Mouse (Mus musculus): ENCODE results near the gene Nup205. TPM values are rescaled to one million over a fixed set of nuclear protein-coding genes. Genes with fewer than 3 reads are reported as not detected.

The Nup205 gene
- polyA plus RNA-seq, 1 experiment from 2014 or later: 32.4 TPM

DNA sequence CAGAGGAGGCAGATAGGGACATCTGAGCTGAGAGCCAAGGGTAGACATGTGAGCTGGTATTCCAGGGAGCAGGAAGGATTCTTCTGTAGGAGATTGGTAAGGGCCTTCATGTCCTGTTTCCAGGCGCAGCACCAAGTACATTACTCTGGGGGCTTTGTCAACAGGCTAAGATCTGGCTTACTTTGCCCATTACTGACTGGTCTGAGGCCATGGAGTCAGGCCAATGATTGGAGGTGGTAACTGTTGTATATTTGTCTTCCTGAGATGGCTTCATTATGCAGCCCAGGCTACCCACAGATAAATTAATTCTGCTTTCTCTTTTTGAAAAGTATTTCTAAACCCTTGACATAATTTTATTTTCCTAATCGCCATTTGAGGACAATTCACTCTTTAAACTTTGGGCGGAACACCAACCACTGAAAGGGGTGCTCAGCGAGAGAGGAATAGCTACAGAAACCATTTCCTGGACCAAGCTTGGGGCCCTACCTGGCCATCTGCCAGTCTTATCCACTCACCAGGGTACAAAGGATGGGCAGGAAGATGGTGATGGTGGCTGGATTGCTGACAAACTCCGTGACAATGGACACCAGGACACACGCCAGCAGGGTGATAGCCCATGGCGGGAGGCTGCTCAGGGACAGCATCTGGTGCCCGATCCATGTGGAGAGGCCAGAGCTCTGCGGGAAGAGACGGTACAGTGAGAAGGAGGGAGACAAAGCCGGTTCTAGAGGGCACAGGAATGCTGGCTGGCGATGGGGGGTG, 94.1 kb downstream of the Nup205 start:
- H3K4me1 ChIP-seq (replicated peaks): peaks cover 2% of the 10 kb centered on the region; the same call in 1 of the 2 replicates
- no peak overlapping the region for H3K4me2 ChIP-seq (replicated peaks)
- H3K36me3 ChIP-seq: no peaks in the 10 kb centered on the region
- no peak overlapping the region for H3K9ac ChIP-seq
- H3K27ac ChIP-seq: no peak overlapping the region
- H3K4me3 ChIP-seq (replicated peaks): no peak overlapping the region
- peak; percentile 26; the same call in 1 of the 2 replicates for ATAC-seq
- H3K9me3 ChIP-seq: no peaks in the 10 kb centered on the region
- 87% methylated on average over 12 of the region's 12 CpGs for WGBS
- H3K27me3 ChIP-seq (replicated peaks): no peaks in the 10 kb centered on the region

DNA sequence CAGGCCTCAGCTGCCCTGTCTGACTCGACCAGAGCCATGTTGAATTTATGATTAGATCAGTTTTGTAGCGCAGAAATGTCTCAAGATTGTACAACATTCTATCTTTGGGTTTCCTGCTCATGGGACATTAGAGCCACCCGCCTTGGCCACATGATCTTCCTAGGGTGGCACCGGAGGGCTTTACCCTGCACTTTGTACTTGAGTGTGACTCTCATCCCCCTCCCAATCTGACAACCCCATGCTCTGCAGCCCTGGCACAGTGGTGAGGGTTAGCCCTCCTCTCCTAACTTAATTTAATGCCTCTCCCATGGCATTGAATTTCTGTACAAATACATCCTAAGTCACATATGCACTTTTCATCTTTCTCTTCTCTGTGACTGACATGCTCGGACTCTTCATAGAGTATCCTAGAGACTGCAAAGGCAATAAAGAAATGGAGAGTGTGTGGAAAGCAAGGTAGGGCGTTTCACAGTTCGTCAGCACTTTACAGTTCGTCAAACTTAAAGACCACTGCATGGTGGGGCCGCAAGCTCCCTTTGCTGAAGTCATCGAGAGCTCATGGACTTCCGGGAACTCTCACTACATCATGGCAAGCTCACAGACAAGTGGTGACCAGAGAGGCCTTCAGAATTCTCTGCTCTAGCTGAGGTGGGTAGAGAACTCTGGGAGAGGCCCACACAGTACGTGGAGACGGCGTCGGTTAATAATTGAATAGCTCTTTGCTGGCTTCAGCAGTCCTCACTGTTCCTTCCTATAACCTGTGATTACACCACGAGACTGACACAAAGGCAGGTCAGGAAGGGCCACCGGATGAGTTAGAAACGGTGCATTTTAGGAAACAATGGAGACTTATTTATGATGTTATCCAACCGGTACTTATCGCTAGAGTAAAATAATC, 94.9 kb downstream of the Nup205 start:
- no peak overlapping the region for H3K9ac ChIP-seq
- no peaks in the 10 kb centered on the region for H3K36me3 ChIP-seq
- H3K4me2 ChIP-seq (replicated peaks): no peak overlapping the region
- no peak overlapping the region for H3K27ac ChIP-seq
- peaks cover 2% of the 10 kb centered on the region; the same call in 1 of the 2 replicates for H3K4me1 ChIP-seq (replicated peaks)
- peak; percentile 90 for ATAC-seq
- H3K9me3 ChIP-seq: no peaks in the 10 kb centered on the region
- 77% methylated on average over 20 of the region's 20 CpGs for WGBS
- no peaks in the 10 kb centered on the region for H3K27me3 ChIP-seq (replicated peaks)
- H3K4me3 ChIP-seq (replicated peaks): no peak overlapping the region

DNA sequence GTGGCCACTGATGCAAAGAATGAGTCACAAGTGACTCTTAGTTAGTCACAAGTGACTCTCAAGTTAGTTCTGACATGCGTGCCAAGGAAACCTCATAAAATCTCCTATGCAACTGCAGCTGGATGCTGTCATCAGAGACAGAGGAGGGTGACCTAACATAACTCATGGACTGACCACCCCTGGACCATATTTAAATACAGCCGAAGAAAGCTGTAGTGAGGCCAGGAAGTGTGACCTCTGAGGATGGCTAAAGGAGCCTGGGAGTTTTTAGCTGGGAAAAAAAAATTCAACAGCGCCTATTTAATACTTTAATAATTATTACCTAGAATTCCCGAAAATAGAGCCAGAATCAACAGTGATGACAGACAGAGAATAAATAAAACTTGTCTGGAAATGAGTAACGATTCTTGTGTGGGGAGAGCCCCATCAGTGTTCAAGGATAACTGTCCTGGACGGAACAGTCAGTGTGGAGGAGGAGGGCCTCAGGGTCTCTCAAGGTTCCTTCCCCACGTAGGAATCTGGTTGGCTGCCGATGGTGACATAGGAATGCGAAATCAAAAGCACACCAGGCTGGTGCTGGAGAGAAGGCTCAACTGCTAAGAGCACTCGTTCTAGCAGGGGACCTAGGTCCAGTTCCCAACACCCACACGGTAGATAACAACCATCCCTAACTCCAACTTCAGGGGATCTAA, 96.3 kb downstream of the Nup205 start:
- Histone ChIP-seq H3K36me3 (no peaks in the 10 kb centered on the region), H3K27ac (no peak overlapping the region), H3K27me3 (replicated peaks) (no peaks in the 10 kb centered on the region), H3K4me2 (replicated peaks) (no peak overlapping the region), H3K4me1 (replicated peaks) (peaks cover 9% of the 10 kb centered on the region; the same call in 1 of the 2 replicates), H3K4me3 (replicated peaks) (no peak overlapping the region), H3K9me3 (no peaks in the 10 kb centered on the region), H3K9ac (no peak overlapping the region)
- 51% methylated on average over 11 of the region's 11 CpGs for WGBS
- no peak for ATAC-seq

- Histone ChIP-seq H3K27ac (peak overlapping the region; percentile 44; the same call in 1 of the 2 replicates), H3K4me3 (replicated peaks) (no peak overlapping the region), H3K9me3 (no peaks in the 10 kb centered on the region), H3K9ac (no peak overlapping the region), H3K27me3 (replicated peaks) (no peaks in the 10 kb centered on the region), H3K36me3 (no peaks in the 10 kb centered on the region), H3K4me2 (replicated peaks) (no peak overlapping the region), H3K4me1 (replicated peaks) (peaks cover 7% of the 10 kb centered on the region; the same call in 1 of the 2 replicates)
- 36% methylated on average over 10 of the region's 10 CpGs for WGBS
- peak; percentile 80 for ATAC-seq
Observed at GRCm38 (mm10) chr6:35277903-35278587, 100.8 kb downstream of the Nup205 start.

DNA sequence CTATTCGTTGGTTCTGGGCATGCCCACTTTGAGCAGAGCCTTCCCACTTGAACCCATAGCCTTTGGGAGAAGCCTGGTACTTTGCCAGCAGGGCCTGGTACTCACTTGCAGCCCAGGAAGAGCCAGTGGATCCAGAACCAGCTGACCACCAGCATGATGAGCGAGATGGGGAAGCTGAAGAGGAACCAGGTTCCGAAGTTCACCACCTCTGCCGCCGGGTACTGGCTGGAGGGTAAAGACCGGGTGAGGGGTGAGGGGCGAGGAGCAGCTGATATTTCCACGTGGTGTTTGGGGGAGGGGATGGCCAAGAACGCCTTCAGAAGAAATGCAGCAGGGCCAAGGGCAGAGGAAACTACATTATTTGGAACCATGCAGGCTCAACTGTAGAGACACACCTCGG, 102.1 kb downstream of the Nup205 start:
- Histone ChIP-seq H3K9me3 (no peaks in the 10 kb centered on the region), H3K4me1 (replicated peaks) (peaks cover 7% of the 10 kb centered on the region; the same call in 1 of the 2 replicates), H3K4me2 (replicated peaks) (no peak overlapping the region), H3K27me3 (replicated peaks) (no peaks in the 10 kb centered on the region), H3K27ac (no peak overlapping the region), H3K9ac (no peak overlapping the region), H3K36me3 (no peaks in the 10 kb centered on the region), H3K4me3 (replicated peaks) (no peak overlapping the region)
- no peak for ATAC-seq
- 77% methylated on average over 10 of the region's 10 CpGs for WGBS

DNA sequence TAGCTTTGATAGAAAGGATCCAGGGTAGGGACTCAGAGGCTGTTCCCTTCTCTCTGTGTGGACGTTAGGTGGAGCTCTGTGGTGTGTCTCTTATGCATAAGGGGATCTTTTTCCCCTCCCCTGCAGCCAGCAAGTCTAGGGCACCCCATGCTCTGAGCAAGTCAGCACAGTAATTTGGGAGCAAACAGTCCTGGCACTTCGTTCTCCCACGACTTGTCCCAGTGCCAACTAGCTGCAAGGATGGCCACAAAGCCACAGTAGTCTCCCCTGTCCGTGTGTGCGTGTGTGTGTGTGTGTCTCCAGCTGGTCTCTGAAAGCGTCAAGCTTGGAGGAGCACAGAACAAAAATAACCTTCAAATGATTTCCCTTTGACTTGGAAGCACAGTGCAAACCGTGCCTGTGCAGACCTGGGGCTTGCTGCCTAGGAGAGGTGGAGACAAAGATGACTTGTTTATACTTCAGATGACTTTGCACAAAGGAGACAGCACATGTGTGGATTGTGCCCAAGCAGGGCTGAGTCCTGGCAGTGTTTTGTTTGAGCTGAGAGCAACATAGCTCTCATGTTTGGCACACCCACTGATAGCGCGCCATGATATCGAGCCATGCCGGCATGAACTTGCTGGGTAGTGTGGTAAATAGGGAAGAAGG, 111.0 kb downstream of the Nup205 start:
- WGBS: 58% methylated on average over 11 of the region's 11 CpGs
- Histone ChIP-seq H3K4me2 (replicated peaks) (no peak overlapping the region), H3K4me3 (replicated peaks) (no peak overlapping the region), H3K27me3 (replicated peaks) (no peaks in the 10 kb centered on the region), H3K36me3 (no peaks in the 10 kb centered on the region), H3K4me1 (replicated peaks) (0 out of 2 replicates have a peak, but pooled peaks cover 6% of the 10 kb centered on the region), H3K9me3 (no peaks in the 10 kb centered on the region), H3K27ac (no peak overlapping the region), H3K9ac (no peak overlapping the region)
- peak; percentile 31; the same call in 1 of the 2 replicates for ATAC-seq

DNA sequence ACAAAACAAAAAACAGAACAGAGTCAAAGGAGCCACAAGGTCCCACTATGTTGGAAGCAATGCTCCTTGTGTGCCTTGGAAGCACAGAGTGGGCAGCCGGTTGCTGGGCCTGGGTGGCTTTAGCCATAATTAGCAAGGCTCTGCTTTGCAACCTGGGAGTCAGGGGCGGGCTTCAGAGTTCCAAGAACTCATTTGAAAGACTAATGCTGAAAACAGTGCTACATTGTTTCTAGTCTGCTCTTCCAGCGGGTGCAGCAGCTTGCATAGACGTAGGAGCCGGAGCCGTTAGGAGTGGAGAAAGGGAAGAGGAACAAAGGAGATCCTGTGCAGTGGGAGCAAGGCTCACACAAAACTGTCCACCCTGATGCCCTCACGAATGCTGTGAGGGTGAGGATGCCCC, 111.7 kb downstream of the Nup205 start:
- Histone ChIP-seq H3K27me3 (replicated peaks) (no peaks in the 10 kb centered on the region), H3K4me3 (replicated peaks) (no peak overlapping the region), H3K27ac (no peak overlapping the region), H3K9ac (no peak overlapping the region), H3K4me1 (replicated peaks) (0 out of 2 replicates have a peak, but pooled peaks cover 6% of the 10 kb centered on the region), H3K9me3 (no peaks in the 10 kb centered on the region), H3K36me3 (no peaks in the 10 kb centered on the region), H3K4me2 (replicated peaks) (no peak overlapping the region)
- 0 out of 2 replicates have a peak, but pooled peaks have one; percentile 28 for ATAC-seq
- WGBS: 73% methylated on average over 7 of the region's 7 CpGs

DNA sequence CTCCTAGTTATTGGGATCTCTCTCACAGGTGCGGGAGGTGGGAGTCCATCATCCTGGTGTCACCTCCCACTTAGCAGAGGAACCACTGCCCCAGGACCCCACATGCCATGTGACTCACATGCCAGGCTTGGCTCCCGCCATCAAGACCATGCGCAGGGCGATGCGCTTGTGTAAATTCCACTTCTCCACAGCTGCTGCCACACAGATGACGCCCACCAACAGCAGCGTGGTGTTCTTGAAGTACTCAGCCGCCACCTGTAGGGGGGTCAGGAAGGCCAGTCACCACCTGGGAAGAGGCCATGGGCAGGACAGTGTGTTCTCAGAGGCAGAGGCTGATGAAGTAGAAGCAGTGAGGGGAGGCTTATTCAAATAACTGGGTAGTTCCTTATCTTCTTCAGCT, 112.5 kb downstream of the Nup205 start:
- Histone ChIP-seq H3K4me2 (replicated peaks) (no peak overlapping the region), H3K27ac (no peak overlapping the region), H3K36me3 (no peaks in the 10 kb centered on the region), H3K4me3 (replicated peaks) (no peak overlapping the region), H3K4me1 (replicated peaks) (0 out of 2 replicates have a peak, but pooled peaks cover 6% of the 10 kb centered on the region), H3K27me3 (replicated peaks) (no peaks in the 10 kb centered on the region), H3K9me3 (no peaks in the 10 kb centered on the region), H3K9ac (no peak overlapping the region)
- WGBS: 89% methylated on average over 8 of the region's 8 CpGs
- no peak for ATAC-seq

GRCm38 (mm10) chr6:35294964-35295363, 117.7 kb downstream of the Nup205 start:
- H3K27me3 ChIP-seq (replicated peaks): no peaks in the 10 kb centered on the region
- no peak for ATAC-seq
- no peaks in the 10 kb centered on the region for H3K9me3 ChIP-seq

DNA sequence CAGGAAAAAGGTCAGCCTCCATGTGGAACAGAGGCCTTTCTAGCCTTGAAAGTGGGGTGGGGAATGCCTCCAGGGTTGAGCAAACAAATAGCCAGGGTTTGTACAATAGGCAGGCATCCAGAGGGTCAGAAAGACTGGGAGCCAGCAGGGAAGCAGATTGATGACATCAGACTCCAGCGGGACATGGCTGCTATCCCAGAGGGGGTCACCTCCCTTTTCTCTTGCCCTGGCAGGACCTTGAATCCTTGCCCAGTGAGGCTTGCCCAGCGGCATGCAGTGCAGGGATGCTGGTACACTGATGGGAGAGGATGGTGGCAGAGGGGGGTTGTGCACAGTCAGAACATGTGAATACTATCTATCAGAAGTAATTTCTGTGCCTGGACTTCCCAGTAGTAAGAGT, 119.8 kb downstream of the Nup205 start:
- Histone ChIP-seq H3K4me2 (replicated peaks) (no peak overlapping the region), H3K9ac (no peak overlapping the region), H3K27ac (no peak overlapping the region), H3K27me3 (replicated peaks) (no peaks in the 10 kb centered on the region), H3K4me3 (replicated peaks) (no peak overlapping the region), H3K4me1 (replicated peaks) (no peaks in the 10 kb centered on the region), H3K9me3 (no peaks in the 10 kb centered on the region), H3K36me3 (no peaks in the 10 kb centered on the region)
- WGBS: 60% methylated on average over 2 of the region's 2 CpGs
- no peak for ATAC-seq

More at GRCm38 (mm10) chr6:35294964-35295363, 117.7 kb downstream of the Nup205 start:
- Histone ChIP-seq H3K36me3 (no peaks in the 10 kb centered on the region), H3K4me1 (replicated peaks) (no peaks in the 10 kb centered on the region), H3K4me2 (replicated peaks) (no peak overlapping the region), H3K9ac (no peak overlapping the region), H3K4me3 (replicated peaks) (no peak overlapping the region), H3K27ac (no peak overlapping the region)
- WGBS: 75% methylated on average over 2 of the region's 2 CpGs
